Mouse (Mus musculus) layer of hippocampus, adult 18-20 months (tissue): ENCODE data around the gene Taf6. TPM values are rescaled to one million over a fixed set of nuclear protein-coding genes. Genes with fewer than 3 reads are reported as not detected.
"Not testable (repeated sequence)": the region's sequence is repeated elsewhere in the genome, so short reads cannot be mapped to it uniquely, and the experiment has no call there.

Experiments used
- DNase-seq, 2 experiments: peaks; one replicate each; pipeline ENCODE4 v3.0.0; 2022; ENCODE audit warnings: low spot score in 2 of 2
- long read RNA-seq: library from polyadenylated mRNA; stranded (forward); transcript quantifications from one replicate; pipeline ENCODE4 v2.0.0, GENCODE M21; 2021
- total RNA-seq, 2 experiments: library from RNA; stranded (reverse); gene quantifications; 2 replicates each; pipeline ENCODE4 v1.2.3; 2021

The Taf6 gene
- 10 to 100 TPM; 42.0 to 43.7 TPM for total RNA-seq
- long read RNA-seq, transcript Taf6-201 (15 exons, 2,304 nt) = major isoform, 41 of 70 reads
- long read RNA-seq, partial matches to known transcripts = 1 of 70 reads
- long read RNA-seq, other reads (novel, unspliced or antisense) = 27 of 70 reads

DNA sequence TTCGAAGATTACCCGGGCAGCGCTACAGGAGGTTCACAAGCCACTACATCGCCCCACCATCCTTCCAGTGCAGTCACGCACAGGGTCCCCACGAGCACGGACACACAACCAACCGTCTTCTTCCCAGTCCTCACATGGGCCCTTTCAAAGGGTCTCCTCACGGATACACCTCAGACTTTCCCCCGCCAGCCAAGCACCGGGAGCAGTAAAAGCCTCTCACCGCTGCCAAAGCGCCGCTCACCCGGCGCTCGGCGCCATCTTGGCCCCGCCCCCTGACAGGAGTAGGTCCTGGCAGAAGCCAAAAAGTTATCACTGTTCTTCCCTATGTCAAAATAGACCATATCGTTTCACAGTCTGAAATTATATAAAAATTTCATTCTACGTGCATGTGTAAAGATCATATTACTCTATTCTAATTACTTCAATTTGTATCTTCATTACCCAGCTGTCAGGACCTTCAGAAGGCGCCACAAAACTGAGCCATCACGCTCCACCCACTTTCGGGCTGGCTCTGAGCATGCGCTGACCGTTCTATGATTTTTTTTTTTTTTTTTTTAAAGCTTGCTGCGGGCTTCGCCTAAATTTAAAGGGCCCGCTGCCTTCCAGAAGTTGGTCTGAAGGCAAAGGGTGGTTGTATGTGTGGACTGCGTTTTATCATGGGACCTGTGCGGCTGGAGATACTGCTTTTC, at the start of gene Taf6, which contains the start of gene Cnpy4:
Taf6 (minus strand) TSS at position 502 of the 689 bp plus-strand sequence.
Cnpy4 (plus strand) TSS at position 536 of the 689 bp plus-strand sequence.
- peak; percentile 74 to 86 for DNase-seq

DNA sequence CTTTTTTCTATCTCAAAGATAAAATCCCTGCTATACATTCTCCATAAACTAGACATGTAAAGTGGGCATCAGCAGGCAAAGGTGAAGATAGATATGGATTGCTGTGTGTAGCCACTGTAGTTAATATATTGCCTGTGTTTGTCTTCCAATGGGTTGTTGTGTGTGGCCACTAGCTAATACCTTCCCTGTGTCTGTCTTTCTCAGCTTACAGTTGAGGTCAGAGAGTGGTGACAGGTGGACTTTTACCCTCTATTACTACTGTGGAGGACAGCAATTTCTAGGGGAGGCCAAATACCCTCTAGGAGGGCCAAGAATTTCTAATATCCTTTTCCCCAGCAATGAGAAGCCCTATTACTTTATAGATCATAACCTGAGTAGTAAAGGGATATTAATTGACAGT, 47.0 kb upstream of the Taf6 start:
- no peak for DNase-seq

DNA sequence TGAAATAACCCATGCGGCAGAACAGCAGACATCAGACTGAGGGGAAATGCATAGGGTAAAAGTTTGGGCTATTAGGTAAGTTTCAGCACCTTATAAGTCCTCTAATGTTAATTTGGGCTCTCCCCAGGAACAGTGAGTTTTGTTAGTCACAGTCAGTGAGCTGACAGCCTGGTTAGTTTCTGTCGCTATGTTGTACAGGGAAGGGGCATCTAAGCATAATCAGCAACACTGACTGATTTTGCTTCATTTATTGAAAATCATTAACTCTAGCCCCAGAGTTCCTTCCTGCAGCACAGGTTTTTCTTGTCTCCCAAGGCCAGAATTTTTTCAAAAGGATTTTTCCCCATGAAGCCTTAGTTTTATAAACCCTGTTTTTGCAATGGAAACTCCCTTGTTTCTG, 46.5 kb upstream of the Taf6 start:
- no peak for DNase-seq

DNA sequence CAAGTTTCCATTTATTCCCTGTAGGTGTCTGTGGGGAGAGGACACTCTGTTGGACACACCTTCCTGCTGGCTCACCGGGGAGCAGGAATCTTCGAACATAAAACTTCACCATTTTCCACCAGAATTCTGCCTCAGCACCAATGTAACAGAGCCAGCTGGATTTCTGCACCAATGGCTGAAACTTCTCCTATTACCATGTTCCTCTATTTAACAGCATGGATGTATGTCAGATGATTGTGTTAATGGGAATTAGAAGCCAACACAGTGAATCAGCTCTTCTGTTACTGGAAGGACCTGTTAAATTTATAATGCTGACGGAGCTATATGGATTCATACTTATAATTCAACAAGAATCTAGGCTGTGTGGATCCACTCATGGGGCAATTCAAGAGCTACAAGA, 42.3 kb upstream of the Taf6 start:
- DNase-seq = no peak

DNA sequence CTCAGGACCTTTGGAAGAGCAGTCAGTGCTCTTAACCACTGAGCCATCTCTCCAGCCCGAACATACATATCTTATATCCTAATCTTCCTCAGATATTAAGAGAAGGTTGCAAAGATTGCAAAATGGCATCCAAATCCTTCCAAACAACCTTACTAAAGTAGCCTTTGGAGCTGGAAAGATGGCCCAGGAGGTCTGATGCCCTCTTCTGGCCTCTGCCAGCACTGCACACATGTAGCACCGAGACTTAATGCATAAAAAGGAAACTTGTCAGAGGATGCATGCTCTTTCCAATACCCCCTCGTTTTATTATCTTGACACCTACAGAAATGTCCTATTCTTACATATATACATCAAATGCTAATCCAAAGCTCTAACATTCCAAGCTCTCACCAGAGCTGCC, 40.8 kb upstream of the Taf6 start:
- peak in 1 of 2 experiments; percentile 22 for DNase-seq

DNA sequence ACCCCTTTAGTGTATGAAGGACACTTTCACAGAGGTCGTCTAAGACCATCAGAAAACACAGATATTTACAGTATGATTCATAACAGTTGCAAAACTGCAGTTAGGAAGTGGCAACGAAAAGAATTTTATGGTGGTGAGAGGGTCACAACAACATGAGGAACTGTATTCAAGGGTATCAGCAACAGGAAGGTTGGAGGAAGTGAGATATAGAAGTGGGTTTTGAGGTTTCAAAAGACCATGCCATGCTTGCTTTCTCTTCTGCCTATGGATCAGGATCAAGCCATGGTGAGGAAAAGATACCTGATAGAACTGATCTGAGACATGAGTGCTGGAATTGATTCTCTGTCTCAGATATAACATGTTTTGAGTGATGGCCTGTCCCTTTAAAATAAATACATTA, 40.1 kb upstream of the Taf6 start:
- DNase-seq = no peak

DNA sequence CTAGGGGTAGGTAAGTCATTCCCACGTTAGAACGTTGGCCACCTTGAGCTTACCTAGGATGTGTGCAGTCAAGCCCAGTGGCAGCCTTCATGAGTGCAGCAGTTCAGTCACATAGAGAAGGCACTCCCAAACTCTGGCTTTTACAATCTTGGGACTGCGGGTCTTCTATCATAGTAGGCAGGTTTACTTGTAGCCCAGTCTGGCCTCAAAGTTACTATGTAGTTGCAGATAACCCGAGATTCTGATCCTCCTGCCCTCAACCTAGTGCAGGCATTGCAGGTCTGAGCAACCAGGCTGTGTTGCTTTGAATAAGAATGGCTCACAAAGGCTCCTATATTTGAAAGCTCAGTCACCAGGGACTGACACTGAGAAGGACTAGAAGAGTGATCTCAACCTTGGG, 39.2 kb upstream of the Taf6 start:
- DNase-seq = no peak

DNA sequence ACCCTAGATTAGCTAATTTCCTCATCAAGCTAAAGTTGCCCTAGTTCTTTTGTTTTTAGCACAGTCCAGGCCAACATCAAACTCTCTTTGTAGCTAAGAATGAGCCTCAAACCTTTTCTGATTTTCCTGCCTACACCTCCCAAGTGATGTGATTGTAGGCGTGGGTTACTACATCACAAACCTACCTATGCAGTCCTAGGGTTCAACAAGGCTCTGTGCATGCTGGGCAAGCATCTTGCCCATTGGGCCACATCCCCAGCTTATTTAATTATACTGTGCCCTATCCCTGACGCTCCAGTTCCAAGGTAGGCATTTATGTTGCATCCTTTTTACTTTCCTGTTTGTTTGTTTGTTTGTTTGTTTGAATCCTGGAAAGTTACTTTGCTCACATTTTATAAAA, 38.4 kb upstream of the Taf6 start, which contains the start of gene Nxpe5:
Nxpe5 (plus strand) TSS at position 199 of the 400 bp plus-strand sequence.
- no peak for DNase-seq

DNA sequence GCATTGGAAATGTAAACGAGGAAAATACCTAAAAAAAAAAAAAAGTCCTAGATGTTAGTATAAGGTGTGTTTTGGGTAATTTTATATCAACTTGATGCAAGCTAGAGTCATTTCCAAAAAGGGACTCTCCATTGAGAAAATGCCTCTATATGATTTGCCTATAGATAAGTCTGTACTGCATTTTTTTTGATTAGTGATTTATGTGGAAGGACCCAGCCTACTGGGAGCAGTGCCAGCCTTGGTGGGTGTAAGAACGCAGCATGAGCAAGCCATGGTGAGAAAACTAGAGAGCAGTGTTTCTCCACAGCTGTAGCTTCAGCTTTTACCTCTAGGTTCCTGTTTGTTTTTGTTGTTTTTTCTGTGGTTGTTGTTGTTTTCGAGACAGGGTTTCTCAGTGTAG, 36.0 kb upstream of the Taf6 start:
- no peak for DNase-seq

DNA sequence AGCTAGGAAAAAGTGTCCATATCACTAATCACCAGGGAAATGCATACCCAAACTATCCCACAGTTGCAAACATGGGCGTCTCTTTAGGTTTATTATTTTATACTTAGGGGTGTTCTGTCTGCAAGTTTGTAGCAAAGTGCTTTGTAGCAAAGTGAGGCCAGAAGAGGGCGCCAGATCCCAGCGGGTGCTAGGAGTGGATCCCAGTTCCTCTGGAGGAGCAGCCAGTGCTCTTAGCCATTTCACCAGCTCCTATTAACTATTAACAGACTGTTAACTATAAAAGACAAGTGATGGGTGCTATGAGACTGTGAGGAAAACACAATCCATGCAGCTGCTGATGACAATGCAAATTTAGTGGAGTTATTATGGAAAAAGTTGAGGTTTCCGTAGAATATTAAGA, 34.9 kb upstream of the Taf6 start:
- peak; percentile 76 to 89 for DNase-seq

DNA sequence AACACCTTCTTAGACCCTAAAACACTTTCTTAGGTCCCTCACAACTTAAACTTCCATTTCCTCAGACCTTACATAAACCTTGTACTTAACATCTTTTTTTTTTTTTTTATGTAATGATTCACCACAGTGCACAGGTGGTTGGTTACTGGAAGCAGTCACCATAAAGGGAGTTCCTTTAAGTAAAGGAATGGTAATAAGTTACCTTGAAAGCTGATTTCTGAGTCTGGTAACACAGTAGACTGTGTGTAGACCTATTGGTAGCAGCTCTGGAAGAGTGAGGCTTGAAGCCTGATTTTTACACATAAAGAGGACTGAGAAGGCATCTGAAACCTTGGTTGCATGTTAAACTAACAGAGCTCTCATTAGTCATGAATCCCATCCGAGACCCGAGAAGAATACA, 32.6 kb upstream of the Taf6 start:
- no peak for DNase-seq

DNA sequence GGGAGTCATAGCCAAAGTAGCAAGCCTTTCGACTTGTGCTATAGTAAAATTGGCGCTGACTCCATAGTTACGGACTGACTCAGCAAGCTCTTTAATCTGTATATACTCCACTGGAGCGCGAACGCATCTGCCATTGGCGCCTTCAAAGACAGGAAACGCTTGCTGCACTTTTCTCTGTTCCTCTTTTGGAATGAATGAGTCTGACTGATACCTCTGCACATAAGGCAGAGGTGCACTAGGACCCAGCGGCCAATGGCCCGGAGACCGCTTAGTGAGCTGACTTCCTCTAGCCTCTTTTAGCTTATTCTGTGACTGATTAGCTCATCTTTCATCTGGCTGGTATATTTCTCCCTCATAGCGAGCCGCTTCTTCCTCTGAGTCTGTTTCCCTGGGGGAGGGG, 29.4 kb upstream of the Taf6 start:
- not testable (repeated sequence) for DNase-seq

DNA sequence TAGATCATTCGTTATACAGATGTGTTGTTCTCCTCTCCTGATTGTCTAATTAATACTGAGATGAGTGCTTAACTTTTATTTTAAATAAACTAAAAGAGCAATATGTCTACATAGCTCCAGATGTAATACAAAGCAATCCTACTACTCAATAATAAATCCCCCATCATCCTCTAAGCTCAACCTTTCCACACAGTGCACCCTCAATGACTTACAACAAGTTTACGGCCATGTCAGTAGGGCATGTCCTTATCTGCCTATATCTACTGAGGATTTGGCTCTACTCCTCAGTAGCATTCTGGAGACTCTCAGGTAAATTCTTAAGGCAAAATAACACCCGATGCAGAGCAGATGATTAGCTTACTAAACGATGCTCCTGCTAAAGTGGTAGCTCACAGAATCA, 20.6 kb upstream of the Taf6 start:
- DNase-seq = no peak

DNA sequence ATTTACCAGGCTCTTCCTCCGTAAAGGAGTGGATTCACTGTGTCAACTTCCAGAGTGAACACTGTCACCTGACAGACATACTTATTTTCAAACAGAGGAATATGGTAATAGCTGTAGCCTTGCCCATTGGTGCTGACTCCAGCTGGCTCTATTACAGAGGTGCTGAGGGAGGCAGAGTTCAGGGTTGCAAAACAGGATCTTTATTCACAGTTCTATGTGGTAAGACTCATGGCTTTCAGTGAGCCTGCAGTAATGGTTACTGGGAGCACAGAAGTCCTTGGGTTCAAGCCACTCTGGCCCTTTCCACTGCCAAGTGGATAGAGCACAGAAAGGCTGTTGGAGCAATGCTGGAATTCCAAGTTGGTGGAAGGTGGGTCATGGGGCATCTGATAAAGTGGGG, 20.0 kb upstream of the Taf6 start:
- DNase-seq = no peak

DNA sequence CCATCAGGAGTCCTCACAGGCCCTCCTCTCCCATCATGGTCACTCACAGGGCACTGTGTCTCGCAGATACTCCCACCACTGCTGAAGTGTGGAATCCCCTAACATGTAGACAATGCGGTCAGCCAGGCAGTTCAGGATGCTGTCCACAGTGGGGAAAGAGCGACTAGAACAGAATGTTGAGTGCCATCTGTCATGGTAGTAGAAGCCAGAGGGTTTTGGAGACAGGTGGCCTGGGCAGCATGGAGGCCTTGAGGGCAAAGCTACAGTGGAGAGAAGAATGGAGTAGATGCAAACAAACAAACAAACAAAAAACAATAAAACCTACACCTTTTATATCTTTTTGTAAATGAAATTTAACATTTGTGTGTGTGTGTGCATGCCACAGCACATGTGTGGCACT, 14.8 kb upstream of the Taf6 start:
- no peak for DNase-seq

DNA sequence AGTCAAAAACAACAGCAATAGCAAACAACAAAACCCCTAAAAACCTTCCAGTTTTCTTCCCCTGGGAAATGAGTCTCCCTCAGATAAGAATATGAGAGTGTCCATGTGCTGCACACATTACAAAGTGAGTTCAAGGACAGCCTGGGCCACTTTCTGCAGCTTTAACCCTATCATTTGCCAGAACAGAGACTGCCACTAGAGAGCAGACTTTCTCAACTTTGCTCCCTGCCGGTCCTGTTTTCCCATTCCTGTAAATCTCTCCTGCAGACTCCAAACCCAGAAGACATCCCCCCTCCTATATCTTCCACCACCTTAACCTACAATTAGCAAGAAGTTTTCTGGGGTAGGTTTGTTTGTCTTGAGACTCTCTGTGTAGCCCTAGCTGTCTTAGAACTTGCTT, 12.3 kb upstream of the Taf6 start:
- DNase-seq = peak in 1 of 2 experiments; percentile 30

DNA sequence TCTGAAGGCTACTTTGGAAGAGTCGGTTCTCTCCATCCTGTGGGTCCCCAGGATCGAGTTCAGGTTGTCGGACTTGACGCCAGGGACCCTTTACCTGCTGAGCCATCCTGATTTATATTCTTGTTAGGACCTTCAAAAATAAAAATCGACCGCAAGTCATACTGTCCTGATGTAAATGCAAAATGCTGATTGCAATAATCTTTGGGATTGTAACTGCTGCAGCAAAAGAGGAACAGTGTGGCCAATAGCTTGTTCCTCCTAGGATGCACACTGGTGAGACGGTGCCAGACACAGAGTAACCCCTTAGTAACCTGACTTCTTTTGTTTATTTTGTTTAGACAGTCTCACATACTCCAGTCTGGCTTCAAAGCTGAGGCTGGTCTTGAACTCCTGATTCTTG, 8.2 kb upstream of the Taf6 start:
- no peak for DNase-seq

DNA sequence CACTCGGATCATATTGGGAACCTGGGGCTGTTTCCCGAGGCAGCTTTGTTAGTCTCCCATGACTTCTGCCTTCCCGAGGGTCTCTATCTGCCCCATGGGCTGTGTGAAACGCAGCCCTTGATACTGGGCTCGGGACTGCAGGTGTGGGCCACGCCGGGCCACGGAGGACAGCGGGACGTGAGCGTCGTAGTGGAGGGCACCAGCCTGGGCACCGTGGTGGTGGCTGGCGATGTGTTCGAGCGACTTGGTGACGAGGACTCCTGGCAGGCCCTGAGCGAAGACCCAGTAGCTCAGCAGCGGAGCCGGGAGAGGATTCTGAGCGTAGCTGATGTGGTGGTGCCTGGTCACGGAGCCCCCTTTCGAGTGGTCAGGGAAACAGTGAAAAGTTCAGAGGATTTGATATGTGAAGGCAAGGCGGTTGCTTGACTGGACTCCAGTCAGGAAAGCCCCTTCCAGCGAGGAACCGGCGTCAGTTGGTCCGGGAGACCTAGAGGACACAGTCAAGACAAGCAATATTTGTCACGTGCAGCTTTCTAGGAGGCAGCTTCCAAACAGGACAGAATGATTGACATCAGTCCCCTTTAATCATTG, 7.6 kb upstream of the Taf6 start:
- peak; percentile 21 to 36 for DNase-seq

DNA sequence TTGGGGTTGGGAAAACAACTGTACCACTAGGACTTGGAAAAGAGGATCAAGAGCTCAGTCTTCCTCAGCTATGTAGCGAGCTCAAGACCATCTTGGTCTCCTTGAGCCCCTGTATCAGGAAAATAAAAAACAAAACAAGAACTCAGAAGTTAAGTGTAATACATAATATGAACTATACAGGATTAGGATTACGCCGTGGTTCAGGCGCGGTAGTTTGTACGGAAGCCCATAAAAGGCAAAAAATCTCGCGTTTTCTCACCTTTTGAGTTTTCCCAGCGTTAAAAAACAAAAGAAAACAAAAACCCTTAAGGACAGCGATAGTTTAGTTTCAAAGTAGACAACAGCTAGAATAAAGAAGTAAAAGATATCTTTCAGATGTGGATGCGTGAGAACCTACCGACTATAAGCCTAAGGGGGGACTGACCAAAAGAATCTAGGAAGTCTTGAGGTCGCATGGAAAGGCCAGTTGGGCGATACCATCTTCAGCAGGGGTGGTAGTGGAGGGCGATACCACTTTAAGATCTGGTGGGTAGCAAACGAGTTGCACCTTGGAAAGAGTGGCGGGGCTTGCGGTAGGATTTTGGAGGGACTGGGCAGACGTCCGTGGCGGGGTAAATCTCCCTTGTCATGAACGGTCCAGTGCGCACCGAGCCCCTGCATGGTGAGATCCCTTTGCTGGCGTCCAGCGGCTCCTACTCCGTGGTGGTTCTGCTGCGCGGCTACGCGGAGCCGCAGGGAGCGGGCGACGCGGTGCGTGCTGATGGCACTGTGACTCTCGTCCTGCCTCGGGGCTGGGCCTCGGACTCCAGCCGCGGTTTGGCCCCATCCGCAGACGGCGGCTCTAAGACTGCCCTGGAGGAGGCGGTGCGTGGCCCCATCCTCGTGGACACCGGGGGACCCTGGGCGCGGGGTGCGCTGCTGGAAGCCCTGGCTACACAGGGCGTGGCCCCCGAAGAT, 6.8 kb upstream of the Taf6 start, which contains the start of gene Mblac1:
Mblac1 (plus strand) TSS at position 544 of the 957 bp plus-strand sequence.
- DNase-seq = peak; percentile 56 to 91

DNA sequence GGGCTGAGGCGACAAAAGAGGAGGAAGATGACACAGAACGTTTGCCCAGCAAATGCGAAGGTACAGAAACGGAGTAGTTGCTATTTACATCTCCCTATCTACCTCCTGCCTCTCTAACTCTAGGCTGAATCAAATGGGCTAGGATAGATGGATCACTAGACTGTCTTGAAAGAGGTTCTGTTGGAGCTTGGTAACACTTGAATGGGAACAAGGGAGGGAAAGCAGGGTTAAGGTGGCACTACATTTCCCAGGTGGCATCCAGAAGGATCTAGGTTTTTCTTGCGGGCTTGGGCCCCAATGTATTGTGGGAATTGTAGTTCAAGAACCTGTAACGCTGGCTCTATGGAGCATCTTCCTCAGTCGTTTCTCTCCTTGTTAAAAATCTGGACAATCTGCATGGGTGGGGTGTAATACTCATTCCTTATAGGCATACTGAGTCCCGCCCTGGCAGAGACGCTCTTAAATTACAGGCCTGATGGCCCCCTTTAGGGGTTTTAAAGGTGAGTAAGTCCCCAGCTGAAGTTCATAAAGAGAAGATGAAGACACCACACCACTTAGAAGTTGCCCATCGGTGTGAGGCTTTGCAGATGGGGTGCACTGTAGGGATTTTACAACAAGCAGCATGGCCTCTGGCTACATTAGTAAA, 533 bp upstream of the Taf6 start:
- peak; percentile 68 to 90 for DNase-seq

DNA sequence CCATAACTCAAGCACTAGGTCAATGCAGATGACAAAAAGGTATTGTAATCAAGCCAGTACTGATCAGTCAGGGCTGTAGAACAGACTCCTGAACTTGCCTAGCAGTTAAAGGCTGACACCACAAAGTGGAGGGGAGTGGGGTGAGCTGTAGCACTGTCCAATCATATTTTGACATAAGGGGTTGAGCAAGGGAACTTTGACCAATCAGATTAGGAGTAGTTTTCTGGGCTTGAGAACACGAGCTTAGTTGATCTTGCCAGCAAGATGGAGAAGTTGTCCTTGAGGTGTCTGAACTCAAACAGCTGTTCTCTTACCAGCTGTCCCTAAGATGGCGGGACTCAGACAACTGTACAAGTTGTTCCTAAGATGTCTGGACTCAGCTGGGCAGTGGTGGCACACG, 14.0 kb downstream of the Taf6 start:
- DNase-seq = no peak
